Mouse (Mus musculus) frontal cortex, adult 2 months (tissue): Measurements from ENCODE around the gene Tctex1d4. TPM values are rescaled to one million over a fixed set of nuclear protein-coding genes. Genes with fewer than 3 reads are reported as not detected.

Source experiments
- DNase-seq, 2 experiments: peaks; one replicate each; pipeline ENCODE4 v3.0.0; 2022; ENCODE audit warnings: low spot score in 1 of 2; ENCODE audit errors: extremely low spot score in 1 of 2
- polyA plus RNA-seq: library from polyadenylated mRNA; depleted of rRNA; stranded (reverse); fragments of >200 nt; gene quantifications from 2 replicates; pipeline ENCODE4 v1.2.3, GENCODE M21; 2012

Gene Tctex1d4
- polyA plus RNA-seq, 1 experiment = 0.32 TPM

- DNase-seq = no peak
Measured at GRCm38 (mm10) chr4:117134601-117134995, 8.0 kb downstream of the Tctex1d4 start.

GRCm38 (mm10) chr4:117136034-117136433, 9.4 kb downstream of the Tctex1d4 start:
- no peak for DNase-seq

DNA sequence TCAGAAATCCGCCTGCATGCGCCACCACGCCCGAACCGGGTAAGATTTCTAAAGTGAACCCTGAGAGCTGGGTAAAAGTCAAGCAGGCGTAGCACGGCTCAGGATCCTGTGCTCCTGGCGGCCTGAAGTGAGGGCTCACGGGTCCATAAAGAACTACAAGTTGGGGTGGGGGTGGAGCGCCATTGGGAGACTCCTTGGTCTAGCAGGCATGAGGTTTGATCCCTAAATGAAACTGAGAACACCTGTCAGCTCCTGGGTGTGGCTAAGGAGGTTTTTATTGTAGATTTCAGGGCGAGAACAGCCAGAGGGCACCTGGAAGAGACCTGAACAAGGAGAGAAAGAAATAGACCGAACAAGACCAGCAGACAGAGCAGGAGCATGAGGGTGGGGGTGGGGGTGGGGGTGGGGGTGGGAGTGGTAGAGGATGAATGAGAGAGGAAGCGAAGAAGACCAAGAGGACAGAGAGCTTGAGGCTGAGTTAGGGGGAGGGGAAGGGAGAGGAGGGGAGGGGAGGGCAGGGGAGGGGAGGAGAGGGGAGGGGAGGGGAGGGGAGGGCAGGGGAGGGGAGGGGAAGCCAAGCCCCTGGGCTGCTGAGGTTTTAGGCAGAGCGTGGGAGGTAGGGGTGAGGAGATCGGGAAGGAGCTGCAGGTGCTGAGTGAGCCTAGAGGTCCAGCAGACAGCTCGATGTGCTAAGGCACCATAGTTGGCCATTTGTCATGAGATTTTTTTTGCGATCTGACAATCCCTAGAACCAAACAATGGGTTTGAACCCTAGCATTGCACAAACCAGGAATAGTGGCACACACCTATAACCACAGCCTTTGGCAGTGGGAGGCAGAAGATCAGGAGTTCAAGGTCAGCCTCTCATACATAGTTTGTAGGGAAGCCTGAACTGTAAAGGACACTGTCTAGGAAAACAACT, 12.0 kb downstream of the Tctex1d4 start:
- no peak for DNase-seq

- DNase-seq = peak in 1 of 2 experiments; percentile 61
Measured at GRCm38 (mm10) chr4:117139217-117139612, 12.6 kb downstream of the Tctex1d4 start.

GRCm38 (mm10) chr4:117140613-117141012, 14.0 kb downstream of the Tctex1d4 start:
- DNase-seq = no peak

DNA sequence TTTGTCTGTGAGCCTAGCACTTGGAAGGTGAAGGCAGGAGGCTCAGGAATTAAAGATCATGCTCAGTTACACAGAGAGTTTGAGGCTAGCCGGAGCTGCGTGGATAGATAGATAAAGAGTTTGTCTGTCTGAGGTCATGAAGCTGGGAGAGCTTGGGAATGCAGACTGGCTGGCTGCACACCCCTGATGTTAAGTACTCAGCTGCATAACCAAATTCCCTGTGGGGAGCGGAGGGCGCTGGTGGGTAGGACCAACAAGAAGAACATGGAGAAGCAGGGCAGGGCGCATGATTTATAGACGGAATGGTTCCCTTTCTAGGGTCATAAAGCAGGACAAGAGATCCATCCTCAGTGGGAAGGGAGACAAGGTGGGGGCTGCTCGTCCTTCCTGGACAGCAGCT, 16.4 kb downstream of the Tctex1d4 start:
- DNase-seq = no peak

DNA sequence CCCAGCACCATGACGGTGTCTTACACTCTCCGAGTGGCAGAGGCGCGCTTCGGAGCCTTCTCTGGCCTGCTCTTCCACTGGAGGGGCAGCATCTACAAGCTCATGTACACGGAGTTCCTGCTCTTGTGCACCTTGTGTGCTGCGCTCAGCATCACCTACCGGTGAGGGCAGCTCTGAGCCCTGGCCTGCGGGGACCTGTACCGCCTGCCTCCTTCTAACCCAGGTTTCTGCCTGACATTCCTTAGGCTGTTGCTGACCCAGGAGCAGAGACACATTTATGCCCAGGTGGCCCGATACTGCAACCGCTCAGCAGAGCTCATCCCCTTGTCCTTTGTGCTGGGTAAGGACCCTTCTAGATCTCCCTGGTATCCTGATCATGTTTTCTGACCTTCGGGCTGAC, 18.7 kb downstream of the Tctex1d4 start:
- DNase-seq = no peak

- DNase-seq = peak in 1 of 2 experiments; percentile 89
Measured at GRCm38 (mm10) chr4:117146176-117146575, 19.6 kb downstream of the Tctex1d4 start.

- DNase-seq = no peak
Measured at GRCm38 (mm10) chr4:117148047-117148713, 21.6 kb downstream of the Tctex1d4 start.

DNA sequence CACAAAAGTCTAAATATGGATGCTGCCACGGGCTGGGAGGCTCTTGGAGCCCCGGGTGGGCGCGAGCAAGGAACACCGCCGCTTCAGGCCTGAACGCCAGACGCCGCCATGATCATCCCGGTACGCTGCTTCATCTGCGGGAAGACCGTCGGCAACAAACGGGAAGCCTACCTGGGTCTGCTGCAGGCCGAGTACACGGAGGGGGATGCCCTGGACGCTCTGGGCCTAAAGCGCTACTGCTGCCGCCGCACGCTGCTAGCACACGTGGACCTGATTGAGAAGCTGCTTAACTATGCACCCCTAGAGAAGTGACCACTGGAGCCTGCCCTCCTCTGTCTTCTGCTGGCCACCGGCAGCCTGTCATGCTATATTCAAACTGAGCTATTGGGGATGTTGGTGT, 22.2 kb downstream of the Tctex1d4 start:
- no peak for DNase-seq

DNA sequence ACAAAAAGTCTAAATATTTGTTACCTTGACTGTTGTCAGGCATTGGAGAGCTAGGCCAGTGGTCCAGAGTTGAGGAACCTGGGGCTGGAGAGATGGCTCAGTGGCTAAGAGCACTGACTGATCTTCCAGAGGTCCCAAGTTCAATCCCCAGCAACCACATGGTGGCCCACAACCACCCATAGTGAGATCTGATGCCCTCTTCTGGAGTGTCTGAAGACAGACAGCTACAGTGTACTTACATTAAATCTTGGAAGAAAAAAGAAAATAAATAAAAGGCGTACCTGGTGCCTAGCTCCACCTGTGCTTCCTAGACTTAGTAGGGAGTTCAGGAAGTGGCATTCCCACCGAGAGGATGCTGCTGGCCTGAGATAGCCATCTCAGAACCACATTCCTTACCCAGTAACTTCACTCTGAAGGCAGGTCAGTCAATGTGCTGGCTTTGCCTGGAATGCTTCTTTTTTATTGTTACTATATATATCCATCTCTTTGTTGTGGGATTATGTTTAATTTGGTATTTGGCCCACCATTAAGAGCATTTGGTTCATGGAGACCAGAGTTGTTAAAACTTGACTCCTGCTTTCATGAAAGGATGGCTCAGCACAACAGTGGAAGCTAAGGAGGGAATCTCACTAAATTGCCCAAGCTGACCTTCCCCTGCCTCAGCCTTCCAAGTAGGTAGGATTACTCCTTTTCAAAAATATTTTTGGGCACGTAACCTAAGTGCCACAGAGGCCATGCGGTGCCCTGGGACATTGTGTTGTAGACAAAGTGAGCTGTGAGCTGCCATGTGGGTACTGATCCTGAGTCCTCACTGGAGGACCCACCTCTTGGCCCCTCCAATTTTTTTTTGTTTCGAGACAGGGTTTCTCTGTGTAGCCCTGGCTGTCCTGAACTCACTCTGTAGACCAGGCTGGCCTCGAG, 23.0 kb downstream of the Tctex1d4 start:
- no peak for DNase-seq

- no peak for DNase-seq
Measured at GRCm38 (mm10) chr4:117150212-117150733, 23.7 kb downstream of the Tctex1d4 start.

DNA sequence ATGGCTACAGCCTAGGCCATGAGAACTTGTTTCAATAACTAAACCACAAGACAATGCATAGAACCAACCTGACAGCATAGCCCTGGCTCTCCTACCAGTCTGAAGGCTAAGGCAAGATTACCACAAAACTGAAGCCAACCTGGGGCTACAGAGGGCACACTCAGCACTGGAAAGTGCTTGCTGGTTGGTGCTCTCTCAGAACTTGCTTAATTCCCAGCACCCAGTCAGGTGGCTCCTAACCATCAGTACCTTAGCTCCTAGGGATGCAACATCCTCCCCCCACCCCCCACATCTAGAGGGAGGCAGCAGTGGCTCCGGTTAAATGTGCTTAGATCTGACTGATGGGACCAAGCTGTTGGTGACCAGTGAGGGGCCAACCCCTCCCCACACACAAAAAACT, 24.8 kb downstream of the Tctex1d4 start:
- no peak for DNase-seq

DNA sequence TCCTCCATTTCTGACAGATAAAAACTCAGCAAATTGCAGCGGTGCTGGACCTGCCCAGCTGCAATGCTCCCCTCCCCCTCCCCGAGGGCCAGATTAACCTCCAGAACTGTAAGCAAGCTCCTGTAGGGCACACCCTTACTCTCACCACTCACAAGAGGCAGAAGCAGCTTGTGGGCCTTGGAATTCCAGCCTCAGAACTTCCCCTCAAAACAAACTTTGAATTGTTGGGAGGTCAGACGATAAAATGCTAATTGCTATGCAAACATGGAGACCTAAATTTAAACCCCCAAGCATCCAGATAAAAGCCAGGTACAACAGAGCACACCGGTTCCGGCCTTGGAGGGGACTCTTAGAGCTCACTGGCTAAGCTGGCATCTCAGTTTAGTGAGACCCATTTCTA, 26.1 kb downstream of the Tctex1d4 start:
- DNase-seq = no peak

DNA sequence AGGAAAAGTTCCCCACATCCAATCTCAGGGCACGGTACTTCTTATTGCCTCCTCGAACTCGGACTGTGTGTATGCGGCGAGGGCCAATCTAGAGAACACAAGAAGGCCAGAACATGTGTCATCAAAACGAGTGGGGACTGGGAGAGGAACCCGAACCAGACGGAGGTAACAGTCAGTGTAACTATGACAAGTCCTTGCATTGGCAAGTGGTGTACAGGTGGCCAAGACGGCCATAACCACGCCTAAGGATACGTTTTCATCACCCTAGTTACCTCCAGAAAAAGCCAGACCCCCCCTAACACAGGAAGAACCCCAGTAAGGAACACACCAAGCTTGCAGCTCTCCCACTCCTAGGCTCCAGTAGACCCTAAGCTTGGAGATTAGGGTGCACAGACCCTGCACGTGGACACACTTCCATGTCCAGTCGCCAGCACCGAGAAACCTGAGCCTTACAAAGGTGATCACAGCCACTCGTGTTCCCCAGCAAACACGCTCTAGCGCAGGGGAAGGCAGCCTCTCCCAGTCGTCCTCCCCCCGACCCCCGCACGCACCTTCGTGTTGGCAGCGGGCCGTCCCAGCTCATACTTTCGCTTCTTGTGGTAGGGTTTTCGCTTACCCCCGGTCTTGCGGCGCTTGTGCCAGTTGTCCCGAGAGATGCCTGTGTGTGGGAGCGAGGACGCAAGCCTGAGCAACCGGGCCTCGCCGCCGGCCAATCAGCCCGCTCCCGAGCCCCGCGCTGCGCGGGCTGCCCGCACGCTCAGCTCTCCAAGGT, 28.6 kb downstream of the Tctex1d4 start:
- DNase-seq = no peak

DNA sequence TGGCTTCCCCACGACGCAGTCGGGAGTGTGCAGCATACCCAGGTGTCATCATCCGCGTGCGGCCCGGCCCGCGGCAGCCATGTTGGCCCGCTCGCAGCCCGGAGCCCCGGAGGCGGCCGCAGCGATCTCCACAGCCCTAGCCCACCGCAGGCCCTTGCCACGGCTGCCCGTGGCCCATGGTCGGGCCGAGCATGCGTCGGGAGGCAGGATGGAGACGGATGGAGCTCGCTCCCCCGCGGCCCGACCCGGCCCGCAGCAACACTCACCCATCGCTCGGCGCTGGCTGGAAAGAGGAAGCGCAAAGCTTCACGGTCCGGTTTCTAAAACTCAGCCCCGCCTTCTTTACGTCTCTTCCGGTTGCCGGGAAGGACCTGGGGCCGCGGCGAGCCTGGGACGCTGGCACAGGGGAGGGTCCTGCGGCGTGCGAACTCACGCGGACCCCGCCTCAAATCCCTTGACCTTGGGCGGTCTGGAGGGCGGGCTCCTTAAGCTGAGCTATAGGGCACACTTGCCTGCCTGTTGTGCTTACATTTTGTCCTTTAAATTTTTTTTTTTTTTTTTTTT, 29.3 kb downstream of the Tctex1d4 start, which contains the start of gene Rps8:
Gene Rps8, minus strand, starts transcription at position 452 of the 564 bp plus-strand sequence.
- peak; percentile 78 to 89 for DNase-seq

- DNase-seq = no peak
Measured at GRCm38 (mm10) chr4:117156372-117156771, 29.8 kb downstream of the Tctex1d4 start.

DNA sequence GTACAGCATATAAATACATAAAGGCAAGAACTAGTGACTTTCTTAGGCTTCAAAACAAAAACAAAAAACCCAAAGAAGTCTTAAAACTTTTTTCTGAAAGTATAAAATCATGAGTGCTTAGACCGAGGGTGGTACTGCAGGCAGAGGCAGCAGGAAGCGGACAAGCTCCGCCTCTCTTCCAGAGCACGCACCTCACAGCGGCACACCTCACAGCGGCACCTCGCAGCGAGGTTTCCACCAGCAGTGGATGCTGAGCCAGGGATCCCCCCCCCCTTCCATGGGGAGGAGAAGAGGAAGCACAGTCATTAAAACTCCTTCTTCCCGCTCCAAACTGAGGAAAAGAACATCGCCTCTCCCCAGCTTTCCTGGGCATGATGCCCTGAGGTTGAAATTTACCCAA, 33.1 kb downstream of the Tctex1d4 start:
- no peak for DNase-seq

DNA sequence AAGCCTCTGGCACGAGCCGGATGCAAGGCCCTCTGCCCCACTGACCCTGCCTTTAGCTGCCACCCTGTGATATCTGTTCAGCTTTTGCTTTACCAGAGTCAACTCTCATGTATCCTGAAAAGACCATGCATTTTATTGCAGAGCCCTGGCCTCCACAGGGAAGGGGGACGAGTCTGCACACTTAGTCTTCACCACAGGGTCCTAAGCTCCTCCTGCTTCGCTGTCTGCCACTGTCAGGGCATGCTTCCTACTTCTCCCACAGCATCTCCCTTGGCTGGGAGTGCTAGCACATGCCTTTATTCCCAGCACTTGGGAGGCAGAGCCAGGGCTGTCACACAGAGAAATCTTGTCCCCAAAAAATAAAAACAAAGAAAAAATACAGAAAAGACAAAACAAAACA, 34.6 kb downstream of the Tctex1d4 start:
- DNase-seq = no peak
